Mouse (Mus musculus) MEL (cell line): ENCODE results near the gene Olfr713. TPM values are rescaled to one million over a fixed set of nuclear protein-coding genes. Genes with fewer than 3 reads are reported as not detected.

Experiments
- DNase-seq: peaks from one replicate; pipeline ENCODE4 v3.0.0; 2011; ENCODE audit warnings: low read depth, low spot score
- H3K27ac ChIP-seq: 2 replicates; pipeline ENCODE4 v1.5.1; 2012; ENCODE audit warnings: low read depth, mild to moderate bottlenecking, control low read depth, low read length, moderate library complexity; ENCODE audit not compliant: control insufficient read depth
- H3K27me3 ChIP-seq, 2 experiments: fragments of 150-350 bp in 1 of 2; sonication (generic) in 1 of 2; 2 replicates each; pipeline ENCODE4 v1.6.1; 2012; ENCODE audit warnings: low read length in 2 of 2, mild to moderate bottlenecking in 2 of 2, improper control_type of control experiment in 1 of 2, moderate library complexity in 1 of 2; ENCODE audit not compliant: insufficient read depth in 2 of 2, control insufficient read depth in 1 of 2
- H3K36me3 ChIP-seq, 2 experiments: 2 replicates each; pipeline ENCODE4 v1.6.1; 2012 to 2014; ENCODE audit warnings: low read length in 2 of 2, improper control_type of control experiment in 1 of 2, inconsistent platforms in 1 of 2, mild to moderate bottlenecking in 1 of 2; ENCODE audit not compliant: insufficient read depth in 2 of 2, control insufficient read depth in 1 of 2
- H3K4me1 ChIP-seq, 2 experiments: fragments of 150-350 bp in 1 of 2; sonication (generic) in 1 of 2; 2 replicates each; pipeline ENCODE4 v1.6.1; 2012; ENCODE audit warnings: low read length in 2 of 2, improper control_type of control experiment in 1 of 2, mild to moderate bottlenecking in 1 of 2; ENCODE audit not compliant: insufficient read depth in 2 of 2, control insufficient read depth in 1 of 2
- H3K4me3 ChIP-seq, 2 experiments: fragments of 150-350 bp in 1 of 2; sonication (generic) in 1 of 2; 2 replicates each; pipeline ENCODE4 v1.5.1; 2012; ENCODE audit warnings: low read depth in 2 of 2, low read length in 2 of 2, mild to moderate bottlenecking in 2 of 2, moderate library complexity in 2 of 2, control low read depth in 1 of 2, improper control_type of control experiment in 1 of 2; ENCODE audit not compliant: control insufficient read depth in 1 of 2, insufficient read depth in 1 of 2
- H3K79me2 ChIP-seq: 2 replicates; pipeline ENCODE4 v1.6.1; 2012; ENCODE audit warnings: mild to moderate bottlenecking, low read length, moderate library complexity; ENCODE audit not compliant: control insufficient read depth, poor library complexity, insufficient read depth
- H3K9ac ChIP-seq: 2 replicates; pipeline ENCODE4 v1.6.1; 2012; ENCODE audit warnings: low read depth, mild to moderate bottlenecking, control low read depth, low read length, moderate library complexity; ENCODE audit not compliant: control insufficient read depth, poor library complexity, severe bottlenecking
- H3K9me3 ChIP-seq: fragments of 150-350 bp; sonication (generic); replicated peaks from 2 replicates; pipeline ENCODE4 v1.6.1; 2012; ENCODE audit warnings: mild to moderate bottlenecking, low read length, improper control_type of control experiment, moderate library complexity; ENCODE audit not compliant: insufficient read depth
- BHLHE40 ChIP-seq: IDR thresholded peaks from 2 replicates; pipeline ENCODE4 v1.6.1; 2012; ENCODE audit warnings: low read depth, mild to moderate bottlenecking, inconsistent platforms, low read length, improper control_type of control experiment, borderline replicate concordance
- CHD1 ChIP-seq: IDR thresholded peaks from 2 replicates; pipeline ENCODE4 v1.6.1; 2012; ENCODE audit warnings: low read depth, mild to moderate bottlenecking, inconsistent platforms, low read length, improper control_type of control experiment
- CHD2 ChIP-seq: IDR thresholded peaks from 2 replicates; pipeline ENCODE4 v1.6.1; 2011; ENCODE audit warnings: low read length, improper control_type of control experiment
- CTCF ChIP-seq, 3 experiments: IDR thresholded peaks in 2 of 3; conservative IDR thresholded peaks in 1 of 3; 2 replicates each; pipeline ENCODE4 v1.5.1; 2011 to 2012; ENCODE audit warnings: low read length in 3 of 3, low read depth in 2 of 3, mild to moderate bottlenecking in 2 of 3, improper control_type of control experiment in 1 of 3, inconsistent platforms in 1 of 3, mixed read lengths in 1 of 3, moderate library complexity in 1 of 3; ENCODE audit not compliant: control insufficient read depth in 1 of 3, insufficient read depth in 1 of 3, poor library complexity in 1 of 3, severe bottlenecking in 1 of 3
- E2F4 ChIP-seq: IDR thresholded peaks from 2 replicates; pipeline ENCODE4 v1.6.1; 2011; ENCODE audit warnings: low read depth, low read length, improper control_type of control experiment, borderline replicate concordance
- ELF1 ChIP-seq: IDR thresholded peaks from 2 replicates; pipeline ENCODE4 v1.6.1; 2014; ENCODE audit warnings: low read depth, mild to moderate bottlenecking, inconsistent platforms, low read length, improper control_type of control experiment, moderate library complexity
- EP300 ChIP-seq, 2 experiments: IDR thresholded peaks; 2 replicates each; pipeline ENCODE4 v1.6.1; 2011; ENCODE audit warnings: improper control_type of control experiment in 2 of 2, low read length in 2 of 2, low read depth in 1 of 2, mild to moderate bottlenecking in 1 of 2
- ETS1 ChIP-seq: IDR thresholded peaks from 2 replicates; pipeline ENCODE4 v1.6.1; 2012; ENCODE audit warnings: low read depth, mild to moderate bottlenecking, inconsistent platforms, low read length, improper control_type of control experiment, moderate library complexity
- GATA1 ChIP-seq: IDR thresholded peaks from 2 replicates; pipeline ENCODE4 v1.6.1; 2011; ENCODE audit warnings: low read depth, low read length, improper control_type of control experiment
- KAT2A ChIP-seq: conservative IDR thresholded peaks from 2 replicates; pipeline ENCODE4 v1.6.1; 2012; ENCODE audit warnings: low read depth, low read length, improper control_type of control experiment, inconsistent platforms
- MAFK ChIP-seq: IDR thresholded peaks from 2 replicates; pipeline ENCODE4 v1.6.1; 2011; ENCODE audit warnings: low read depth, mild to moderate bottlenecking, low read length, improper control_type of control experiment, borderline replicate concordance
- MAX ChIP-seq: IDR thresholded peaks from 2 replicates; pipeline ENCODE4 v1.6.1; 2011; ENCODE audit warnings: low read length, improper control_type of control experiment
- MAZ ChIP-seq: IDR thresholded peaks from 2 replicates; pipeline ENCODE4 v1.6.1; 2012; ENCODE audit warnings: low read depth, mild to moderate bottlenecking, inconsistent platforms, low read length, improper control_type of control experiment
- MYB ChIP-seq: IDR thresholded peaks from 2 replicates; pipeline ENCODE4 v1.6.1; 2011; ENCODE audit warnings: mild to moderate bottlenecking, low read depth, low read length, improper control_type of control experiment
- MYC ChIP-seq: IDR thresholded peaks from 2 replicates; pipeline ENCODE4 v1.6.1; 2011; ENCODE audit warnings: low read depth, mild to moderate bottlenecking, low read length, improper control_type of control experiment, moderate library complexity
- NELFE ChIP-seq: IDR thresholded peaks from 2 replicates; pipeline ENCODE4 v1.6.1; 2011; ENCODE audit warnings: low read depth, low read length, improper control_type of control experiment
- POLR2AphosphoS5 ChIP-seq: IDR thresholded peaks from 2 replicates; pipeline ENCODE4 v1.6.1; 2012; ENCODE audit warnings: low read depth, borderline replicate concordance, mild to moderate bottlenecking, inconsistent platforms, low read length, moderate library complexity, mixed read lengths
- RAD21 ChIP-seq: IDR thresholded peaks from 2 replicates; pipeline ENCODE4 v1.6.1; 2011; ENCODE audit warnings: mild to moderate bottlenecking, low read depth, low read length, improper control_type of control experiment
- RCOR1 ChIP-seq: IDR thresholded peaks from 2 replicates; pipeline ENCODE4 v1.6.1; 2012; ENCODE audit warnings: low read depth, mild to moderate bottlenecking, inconsistent platforms, low read length, improper control_type of control experiment
- SMC3 ChIP-seq: IDR thresholded peaks from 2 replicates; pipeline ENCODE4 v1.6.1; 2011; ENCODE audit warnings: low read depth, low read length, improper control_type of control experiment
- TBP ChIP-seq: IDR thresholded peaks from 2 replicates; pipeline ENCODE4 v1.8.0; 2011; ENCODE audit warnings: low read depth, low read length, improper control_type of control experiment
- USF1 ChIP-seq: IDR thresholded peaks from 2 replicates; pipeline ENCODE4 v1.6.1; 2014; ENCODE audit warnings: low read depth, mild to moderate bottlenecking, inconsistent platforms, low read length, improper control_type of control experiment, moderate library complexity
- USF2 ChIP-seq, 2 experiments: IDR thresholded peaks; 2 replicates each; pipeline ENCODE4 v1.6.1; 2011 to 2012; ENCODE audit warnings: improper control_type of control experiment in 2 of 2, low read length in 2 of 2, borderline replicate concordance in 1 of 2, inconsistent platforms in 1 of 2, low read depth in 1 of 2, mild to moderate bottlenecking in 1 of 2; ENCODE audit not compliant: insufficient read depth in 1 of 2
- ZC3H11A ChIP-seq: IDR thresholded peaks from 2 replicates; pipeline ENCODE4 v1.6.1; 2012; ENCODE audit warnings: low read depth, mild to moderate bottlenecking, inconsistent platforms, low read length, improper control_type of control experiment
- ZKSCAN1 ChIP-seq: IDR thresholded peaks from 2 replicates; pipeline ENCODE4 v1.6.1; 2012; ENCODE audit warnings: low read depth, mild to moderate bottlenecking, inconsistent platforms, low read length, improper control_type of control experiment, moderate library complexity
- polyA plus RNA-seq, 2 experiments: library from polyadenylated mRNA; stranded (reverse) in 1 of 2; unstranded in 1 of 2; fragments of >175 nt in 1 of 2; fragments of >200 nt in 1 of 2; gene quantifications; 2 replicates each; pipeline versions ENCODE4 v1.2.1 to v1.2.4; 2012; ENCODE audit warnings: low replicate concordance in 2 of 2, low read depth in 1 of 2; ENCODE audit not compliant: insufficient read length in 2 of 2, insufficient read depth in 1 of 2, missing spikeins in 1 of 2
- total RNA-seq: library from RNA; depleted of rRNA; stranded (reverse); fragments of 300-350 nt; gene quantifications from 2 replicates; pipeline ENCODE4 v1.2.3, GENCODE M21; 2012; rRNA removed

Gene Olfr713
- not detected in 2 replicates for total RNA-seq
- polyA plus RNA-seq = not detected

DNA sequence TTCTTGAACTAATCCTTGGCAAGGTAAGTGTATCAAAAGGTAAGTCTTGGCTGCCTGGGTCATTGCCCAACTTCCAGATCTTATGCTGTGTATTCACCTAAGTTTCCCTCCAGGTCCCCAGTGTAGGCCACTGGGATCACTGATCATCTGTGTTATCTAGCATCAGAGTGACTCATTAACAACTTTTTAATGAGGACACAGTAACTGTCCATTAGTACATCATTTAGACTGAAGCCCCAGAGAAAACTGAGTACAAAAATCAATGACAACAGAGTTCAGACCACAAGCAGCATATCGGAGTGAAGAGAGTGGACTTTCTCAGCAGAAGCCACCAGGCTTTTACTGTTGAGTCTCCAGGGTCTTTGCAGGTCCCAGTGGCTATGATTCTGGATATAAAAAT, at the start of gene Olfr713:
Olfr713 (plus strand) TSS at position 301 of the 400 bp plus-strand sequence.
- TF ChIP-seq MAFK (no peak), RCOR1 (no peak), MYB (no peak), E2F4 (no peak), GATA1 (no peak), POLR2AphosphoS5 (no peak), MAX (no peak), ETS1 (no peak), TBP (no peak)

DNA sequence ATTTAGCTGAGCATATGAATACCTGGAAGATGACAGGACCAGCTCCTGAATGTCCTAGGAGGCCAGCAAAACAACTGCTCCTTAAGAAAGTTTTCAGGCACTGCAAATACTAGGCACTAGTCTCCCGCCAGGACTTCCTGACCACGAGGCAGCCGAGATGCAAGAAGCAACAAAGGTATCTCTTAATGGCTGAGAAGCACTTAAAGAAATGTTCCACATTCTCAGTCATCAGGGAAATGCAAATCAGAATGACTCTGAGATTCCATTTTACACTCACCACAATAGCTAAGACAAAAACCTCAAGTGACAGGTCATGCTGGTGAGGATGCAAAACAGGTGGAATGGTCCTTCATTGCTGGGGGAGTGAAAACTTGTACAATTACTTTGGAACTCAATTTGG, 45.7 kb upstream of the Olfr713 start:
- no peak overlapping the region for H3K4me3 ChIP-seq
- no peak for TF ChIP-seq USF2 (IDR thresholded peaks at IDR 0.05; ENCODE audit: borderline replicate concordance in 1 of 2, insufficient read depth in 1 of 2, low read depth in 1 of 2, low read length in 2 of 2)
- TF ChIP-seq TBP = no peak
- no peak for TF ChIP-seq POLR2AphosphoS5
- TF ChIP-seq KAT2A = no peak
- TF ChIP-seq MYC = no peak
- TF ChIP-seq MAX = no peak
- no peak for TF ChIP-seq NELFE
- no peak for TF ChIP-seq BHLHE40

More for the DNA sequence above, at the start of gene Olfr713:
- no peak for DNase-seq
- Histone ChIP-seq H3K4me1 (no peaks in the 10 kb centered on the region), H3K79me2 (no peaks in the 10 kb centered on the region), H3K4me3 (no peak within 1 kb of the TSS), H3K36me3 (no peaks in the 10 kb centered on the region), H3K27ac (no peak within 1 kb of the TSS), H3K9me3 (no peaks in the 10 kb centered on the region), H3K9ac (no peak within 1 kb of the TSS), H3K27me3 (no peaks in the 10 kb centered on the region)

DNA sequence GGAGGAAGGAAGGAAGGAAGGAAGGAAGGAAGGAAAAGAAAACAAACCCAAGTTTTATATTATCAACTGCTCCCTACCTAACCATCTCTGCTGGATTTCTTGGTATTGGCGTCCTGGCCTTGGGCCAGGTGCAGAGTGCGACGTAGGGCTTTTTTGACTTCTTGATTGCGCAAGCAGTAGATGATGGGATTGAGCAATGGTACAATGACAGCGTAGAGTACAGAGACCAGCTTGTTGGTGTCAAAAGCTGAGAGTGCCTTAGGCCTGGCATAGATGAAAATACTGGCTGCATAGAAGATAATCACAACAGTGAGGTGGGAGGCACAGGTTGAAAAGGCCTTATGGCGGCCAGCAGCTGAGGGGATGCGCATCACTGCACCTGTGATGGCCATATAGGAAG, 30.2 kb upstream of the Olfr713 start:
- no peaks in the 10 kb centered on the region for H3K9me3 ChIP-seq
- TF ChIP-seq ELF1 = no peak
- TF ChIP-seq E2F4 = no peak
- no peak for TF ChIP-seq NELFE
- no peak for TF ChIP-seq CTCF (IDR thresholded peaks at IDR 0.05 in 2 of 3, conservative IDR thresholded peaks at IDR 0.05 in 1 of 3; ENCODE audit: control insufficient read depth in 1 of 3, insufficient read depth in 1 of 3, low read depth in 2 of 3, low read length in 3 of 3, poor library complexity in 1 of 3, severe bottlenecking in 1 of 3)
- no peak for TF ChIP-seq ZC3H11A
- TF ChIP-seq CHD1 = no peak
- TF ChIP-seq MAZ = no peak
- no peak for TF ChIP-seq ZKSCAN1
- TF ChIP-seq SMC3 = no peak
- TF ChIP-seq MAFK = no peak
- no peak for TF ChIP-seq CHD2
- no peak for TF ChIP-seq MYB
- no peak for TF ChIP-seq EP300 (IDR thresholded peaks at IDR 0.05; ENCODE audit: low read depth in 1 of 2, low read length in 2 of 2)
- TF ChIP-seq RAD21 = no peak
- TF ChIP-seq POLR2AphosphoS5 = no peak
- no peak for TF ChIP-seq RCOR1
- no peak for TF ChIP-seq USF1

More for the DNA sequence above, 45.7 kb upstream of the Olfr713 start:
- no peaks in the 10 kb centered on the region for H3K4me1 ChIP-seq
- no peaks in the 10 kb centered on the region for H3K36me3 ChIP-seq
- H3K27me3 ChIP-seq = no peaks in the 10 kb centered on the region
- H3K9me3 ChIP-seq = no peaks in the 10 kb centered on the region
- no peaks in the 10 kb centered on the region for H3K79me2 ChIP-seq
- no peak overlapping the region for H3K27ac ChIP-seq
- peak; percentile 7 for DNase-seq
- H3K9ac ChIP-seq = 0 out of 2 replicates have a peak overlapping the region, but pooled peaks have one; percentile 37

More for the DNA sequence above, 30.2 kb upstream of the Olfr713 start:
- Histone ChIP-seq H3K36me3 (peaks cover 0 to 2% of the 10 kb centered on the region in 2 experiments; a peak in 1 of 4 replicates), H3K4me3 (no peak overlapping the region), H3K27me3 (no peaks in the 10 kb centered on the region), H3K4me1 (no peaks in the 10 kb centered on the region; a peak in 1 of 4 replicates), H3K79me2 (no peaks in the 10 kb centered on the region), H3K27ac (no peak overlapping the region), H3K9ac (no peak overlapping the region)
- no peak for DNase-seq
